Mouse (Mus musculus): ENCODE data around the gene Pdia3.

DNA sequence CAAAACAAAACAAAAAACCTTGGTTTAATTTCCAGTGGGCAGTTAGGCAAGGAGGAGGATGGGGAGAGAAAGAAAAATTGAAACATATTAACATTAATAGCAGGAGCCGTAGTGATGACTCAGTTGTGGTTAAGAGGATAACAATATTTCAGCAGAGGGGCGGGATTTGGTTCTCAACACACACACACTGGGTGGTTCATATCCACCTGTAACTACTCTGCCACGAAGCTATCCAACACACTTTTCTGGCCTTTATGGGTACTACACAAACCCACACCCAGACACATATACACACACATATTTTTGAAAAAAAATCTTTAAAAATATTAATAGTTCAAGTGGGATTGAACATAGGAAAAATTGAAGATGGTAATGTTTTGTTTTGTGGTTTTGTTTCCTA lies 33.4 kb downstream of the Pdia3 start:
- TF ChIP-seq CTCF (IDR thresholded peaks at IDR 0.05; ENCODE audit: control insufficient read depth, insufficient read depth, low read length) (no peak), POLR2A (IDR thresholded peaks at IDR 0.05; ENCODE audit: borderline replicate concordance, control insufficient read depth, low read depth, low read length) (no peak)

Data from bone marrow, adult 2 months (tissue).